ENCODE assay signal across 20 mouse cellular contexts in the genomic region with DNA sequence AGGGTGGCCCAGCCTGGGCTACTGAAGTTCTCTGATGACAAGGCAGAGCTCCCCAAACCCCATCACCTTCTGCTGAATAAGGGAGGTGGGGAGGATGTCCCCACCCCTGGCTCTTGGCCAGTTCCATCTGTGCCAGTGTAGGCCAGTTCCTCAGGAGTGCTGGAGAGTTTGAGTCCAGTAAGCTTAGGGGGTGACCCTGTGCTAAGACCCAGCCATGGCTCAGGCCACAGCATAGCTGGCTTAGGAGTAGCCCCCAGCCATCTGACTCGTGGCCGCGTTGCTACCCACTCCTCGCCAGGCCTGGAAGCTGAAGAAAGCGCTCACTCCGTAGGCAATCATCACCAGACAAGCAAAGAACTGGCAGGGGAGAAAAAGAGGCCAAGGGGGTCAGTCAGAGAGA. TPM values are rescaled to one million over a fixed set of nuclear protein-coding genes. Genes with fewer than 3 reads are reported as not detected.
DNase-seq lines count a peak whose midpoint lies in the region; ATAC-seq and TF ChIP-seq lines count a peak whose summit lies in the region.
"Had no signal": no experiment of that assay in that cellular context is flagged by ENCODE, and none has a peak within 500 bp of the region (broad histone marks: within the 10 kb centered on the region; RNA-seq: fewer than 3 reads in every experiment).

No protein-coding gene starts in this region.

- H3K4me1 ChIP-seq in heart, embryonic 10.5 days, result no peaks in the 10 kb centered on the region
- no peaks in the 10 kb centered on the region for H3K4me1 ChIP-seq in liver, postnatal 0 days (ENCODE audit: insufficient read depth)
- no peaks in the 10 kb centered on the region for H3K4me1 ChIP-seq in liver, embryonic 11.5 days (replicated peaks; ENCODE audit: control insufficient read depth, insufficient read depth, low read length)
- H3K4me1 ChIP-seq in midbrain, embryonic 10.5 days, result peaks cover 4% of the 10 kb centered on the region; the same call in 1 of the 2 replicates
- peaks cover 10% of the 10 kb centered on the region for H3K4me1 ChIP-seq in stomach, embryonic 14.5 days (ENCODE audit: control insufficient read depth, insufficient read depth, low read length)
- H3K4me1 ChIP-seq: embryonic facial prominence, embryonic 15.5 days had no signal

- no peaks in the 10 kb centered on the region for H3K27me3 ChIP-seq in heart, embryonic 10.5 days (ENCODE audit: insufficient read depth, poor library complexity, severe bottlenecking)
- H3K27me3 ChIP-seq in liver, postnatal 0 days (ENCODE audit: insufficient read depth, low read length), result no peaks in the 10 kb centered on the region
- no peaks in the 10 kb centered on the region for H3K27me3 ChIP-seq in liver, embryonic 11.5 days (replicated peaks; ENCODE audit: control insufficient read depth, insufficient read depth, low read length)
- no peaks in the 10 kb centered on the region for H3K27me3 ChIP-seq in midbrain, embryonic 10.5 days (ENCODE audit: low read depth, poor library complexity, severe bottlenecking)
- H3K27me3 ChIP-seq in stomach, embryonic 14.5 days (ENCODE audit: control insufficient read depth, insufficient read depth, low read length), result no peaks in the 10 kb centered on the region
- H3K27me3 ChIP-seq: embryonic facial prominence, embryonic 15.5 days; neural tube, embryonic 13.5 days had no signal

- H3K9me3 ChIP-seq in heart, embryonic 10.5 days, result no peaks in the 10 kb centered on the region
- H3K9me3 ChIP-seq in liver, postnatal 0 days (ENCODE audit: low read length), result no peaks in the 10 kb centered on the region
- H3K9me3 ChIP-seq in liver, embryonic 11.5 days (ENCODE audit: control insufficient read depth, low read length), result no peaks in the 10 kb centered on the region
- H3K9me3 ChIP-seq in midbrain, embryonic 10.5 days (replicated peaks), result peaks cover 7% of the 10 kb centered on the region
- H3K9me3 ChIP-seq in stomach, embryonic 14.5 days (ENCODE audit: control insufficient read depth, low read depth, low read length), result no peaks in the 10 kb centered on the region
- H3K9me3 ChIP-seq: embryonic facial prominence, embryonic 15.5 days; neural tube, embryonic 13.5 days had no signal

- ATAC-seq in liver, postnatal 0 days, result no peak
- no peak for ATAC-seq in liver, embryonic 11.5 days (replicated peaks; ENCODE audit: low FRiP score)
- 0 out of 2 replicates have a peak, but pooled peaks have one; percentile 25 for ATAC-seq in stomach, embryonic 14.5 days (ENCODE audit: insufficient number of reproducible peaks, insufficient read depth, low FRiP score, low read depth)

- H3K4me3 ChIP-seq in heart, embryonic 10.5 days, result no peak overlapping the region
- H3K4me3 ChIP-seq in liver, postnatal 0 days (ENCODE audit: low read depth, low read length), result no peak overlapping the region
- H3K4me3 ChIP-seq in liver, embryonic 11.5 days (ENCODE audit: low read depth, low read length), result no peak overlapping the region
- no peak overlapping the region for H3K4me3 ChIP-seq in midbrain, embryonic 10.5 days
- H3K4me3 ChIP-seq in stomach, embryonic 14.5 days (ENCODE audit: low read depth, low read length), result no peak overlapping the region
- H3K4me3 ChIP-seq: embryonic facial prominence, embryonic 15.5 days; neural tube, embryonic 13.5 days had no signal

- H3K9ac ChIP-seq in liver, postnatal 0 days (replicated peaks), result no peak overlapping the region
- no peak overlapping the region for H3K9ac ChIP-seq in liver, embryonic 11.5 days (ENCODE audit: low read depth, low read length)
- no peak overlapping the region for H3K9ac ChIP-seq in stomach, embryonic 14.5 days (replicated peaks; ENCODE audit: low read depth, low read length)
- H3K9ac ChIP-seq: embryonic facial prominence, embryonic 15.5 days; lung, embryonic 14.5 days; neural tube, embryonic 13.5 days had no signal

- no peak overlapping the region for H3K27ac ChIP-seq in heart, embryonic 10.5 days
- H3K27ac ChIP-seq in liver, postnatal 0 days (ENCODE audit: low read depth), result no peak overlapping the region
- no peak overlapping the region for H3K27ac ChIP-seq in liver, embryonic 11.5 days (ENCODE audit: low read depth, low read length)
- 0 out of 2 replicates have a peak overlapping the region, but pooled peaks have one; percentile 17 for H3K27ac ChIP-seq in midbrain, embryonic 10.5 days (replicated peaks)
- no peak overlapping the region for H3K27ac ChIP-seq in stomach, embryonic 14.5 days (ENCODE audit: low read length)
- H3K27ac ChIP-seq: embryonic facial prominence, embryonic 15.5 days; macrophage; neural tube, embryonic 13.5 days had no signal

- TF ChIP-seq EP300 in liver, postnatal 0 days (IDR thresholded peaks at IDR 0.05; ENCODE audit: low read depth), result no peak

- DNase-seq in heart, embryonic 10.5 days (ENCODE audit: low spot score), result peak; percentile 70
- DNase-seq in heart, adult 11 months, result no peak
- DNase-seq in liver, postnatal 0 days, result peak; percentile 11
- DNase-seq in liver, embryonic 11.5 days (ENCODE audit: low spot score), result no peak
- no peak for DNase-seq in midbrain, embryonic 10.5 days (ENCODE audit: low spot score)
- no peak for DNase-seq in lung, postnatal 25 days (ENCODE audit: low spot score)
- DNase-seq in spleen, postnatal 14 days (ENCODE audit: low spot score in 2 of 2), result no peak
- DNase-seq: adrenal gland, postnatal 25 days; cerebellum, adult 2 months; gastrocnemius, postnatal 14 days; heart, postnatal 14 days; kidney, postnatal 14 days; liver; lung, embryonic 14.5 days; right cerebral cortex, postnatal 25 days; thymus, postnatal 36 days had no signal

- 87% methylated on average over 6 of the region's 6 CpGs for WGBS in heart, embryonic 10.5 days
- WGBS in liver, postnatal 0 days (ENCODE audit: insufficient replicate concordance), result 74% methylated on average over 6 of the region's 6 CpGs
- 82% methylated on average over 6 of the region's 6 CpGs for WGBS in liver, embryonic 11.5 days
- 91% methylated on average over 6 of the region's 6 CpGs for WGBS in midbrain, embryonic 10.5 days
- WGBS in stomach, embryonic 14.5 days, result 90% methylated on average over 6 of the region's 6 CpGs

- no peak for TF ChIP-seq CTCF in liver, postnatal 0 days (IDR thresholded peaks at IDR 0.05; ENCODE audit: low read depth)

- no peak overlapping the region for H3K4me2 ChIP-seq in liver, postnatal 0 days (ENCODE audit: low read depth, low read length)
- H3K4me2 ChIP-seq in liver, embryonic 11.5 days, result no peak overlapping the region
- H3K4me2 ChIP-seq in stomach, embryonic 14.5 days (replicated peaks; ENCODE audit: low read depth, low read length), result no peak overlapping the region
- H3K4me2 ChIP-seq: embryonic facial prominence, embryonic 15.5 days; lung, embryonic 14.5 days; neural tube, embryonic 13.5 days had no signal

- H3K36me3 ChIP-seq in heart, embryonic 10.5 days, result peaks cover 44% of the 10 kb centered on the region
- peaks cover 25% of the 10 kb centered on the region for H3K36me3 ChIP-seq in liver, postnatal 0 days (replicated peaks; ENCODE audit: insufficient read depth, low read length)
- H3K36me3 ChIP-seq in liver, embryonic 11.5 days (ENCODE audit: control insufficient read depth, insufficient read depth, low read length), result peaks cover 23% of the 10 kb centered on the region
- peaks cover 48% of the 10 kb centered on the region for H3K36me3 ChIP-seq in midbrain, embryonic 10.5 days
- peaks cover 39% of the 10 kb centered on the region for H3K36me3 ChIP-seq in stomach, embryonic 14.5 days (ENCODE audit: control insufficient read depth, insufficient read depth, low read length)

RNA-seq across cellular contexts. Expression of gene Arl2bp, which starts 9.5 kb away (rescaled TPM):
- polyA plus RNA-seq in heart, embryonic 10.5 days (2016; fragmentation: Nextera tagmentation; extraction: Ambion mirVana), result 131 and 141 TPM in 2 replicates
- 20.8 and 21.3 TPM in 2 replicates for polyA plus RNA-seq in liver, postnatal 0 days (2015; fragmentation: Nextera tagmentation; extraction: Ambion mirVana)
- 28.8 and 33.5 TPM in 2 replicates for polyA plus RNA-seq in liver, embryonic 11.5 days (2014; fragmentation: Nextera tagmentation; extraction: Ambion mirVana)
- 210 and 222 TPM in 2 replicates for polyA plus RNA-seq in midbrain, embryonic 10.5 days (2016; fragmentation: Nextera tagmentation; extraction: Ambion mirVana)
- 49.7 and 60.6 TPM in 2 replicates for polyA plus RNA-seq in stomach, embryonic 14.5 days (2014; fragmentation: Nextera tagmentation; extraction: Ambion mirVana)

RNA-seq across cellular contexts. Expression of gene Pllp, which starts 20.2 kb away (rescaled TPM):
- 0.20 and 1.1 TPM in 2 replicates for polyA plus RNA-seq in heart, embryonic 10.5 days (2016; fragmentation: Nextera tagmentation; extraction: Ambion mirVana)
- polyA plus RNA-seq in liver, postnatal 0 days (2015; fragmentation: Nextera tagmentation; extraction: Ambion mirVana), result 2.5 and 3.1 TPM in 2 replicates
- polyA plus RNA-seq in liver, embryonic 11.5 days (2014; fragmentation: Nextera tagmentation; extraction: Ambion mirVana), result 3.4 and 4.5 TPM in 2 replicates
- polyA plus RNA-seq in midbrain, embryonic 10.5 days (2016; fragmentation: Nextera tagmentation; extraction: Ambion mirVana), result 0.34 and 0.36 TPM in 2 replicates
- 65.6 and 70.4 TPM in 2 replicates for polyA plus RNA-seq in stomach, embryonic 14.5 days (2014; fragmentation: Nextera tagmentation; extraction: Ambion mirVana)
- polyA plus RNA-seq: macrophage had no signal

Comparison
In these comparisons a context has a peak if more than half of its experiments do, and no peak if none do; other contexts are left out.
1. DNase-seq: peak in heart, embryonic 10.5 days (single experiment) and liver, postnatal 0 days (single experiment); none in heart, adult 11 months (single experiment), liver, embryonic 11.5 days (single experiment), midbrain, embryonic 10.5 days (single experiment), lung, postnatal 25 days (single experiment) and spleen, postnatal 14 days (0 of 2).
2. RNA of gene Pllp, which starts 20.2 kb away (polyA plus RNA-seq): 65.6 to 70.4 TPM in stomach, embryonic 14.5 days; 3.4 to 4.5 TPM in liver, embryonic 11.5 days, 2.5 to 3.1 TPM in liver, postnatal 0 days, 0.20 to 1.1 TPM in heart, embryonic 10.5 days and 0.34 to 0.36 TPM in midbrain, embryonic 10.5 days; every median in the first group is over 10 times any median in the second.